Mouse (Mus musculus) intestine, embryonic 16.5 days (tissue): Measurements from ENCODE around the gene Necab3. TPM values are rescaled to one million over a fixed set of nuclear protein-coding genes. Genes with fewer than 3 reads are reported as not detected.
A peak's percentile ranks its signal among the peaks of the same experiment; 100 is the strongest.

ENCODE experiments used
- ATAC-seq: fragments of 200-750 bp; cut with Nextera tagmentation; 2 replicates; pipeline ENCODE4 v1.8.0; 2017; ENCODE audit warnings: moderate TSS enrichment, moderate library complexity
- H3K27ac ChIP-seq: fragments of 300-500 bp; sonication (generic); 2 replicates; pipeline ENCODE4 v1.5.1; 2014; ENCODE audit warnings: mild to moderate bottlenecking, low read length
- H3K27me3 ChIP-seq: fragments of 300-500 bp; sonication (generic); replicated peaks from 2 replicates; pipeline ENCODE4 v1.6.1; 2014; ENCODE audit warnings: low read length, control low read depth, mixed read lengths; ENCODE audit not compliant: control insufficient read depth, insufficient read depth
- H3K36me3 ChIP-seq: fragments of 300-500 bp; sonication (generic); 2 replicates; pipeline ENCODE4 v1.6.1; 2014; ENCODE audit warnings: low read length, control low read depth; ENCODE audit not compliant: control insufficient read depth, insufficient read depth
- H3K4me1 ChIP-seq: fragments of 300-500 bp; sonication (generic); 2 replicates; pipeline ENCODE4 v1.6.1; 2014; ENCODE audit warnings: low read length, control low read depth, mixed read lengths; ENCODE audit not compliant: control insufficient read depth, insufficient read depth
- H3K4me2 ChIP-seq: fragments of 300-500 bp; sonication (generic); 2 replicates; pipeline ENCODE4 v1.6.1; 2014; ENCODE audit warnings: low read depth, low read length, control low read depth
- H3K4me3 ChIP-seq: fragments of 300-500 bp; sonication (generic); 2 replicates; pipeline ENCODE4 v1.5.1; 2014; ENCODE audit warnings: mild to moderate bottlenecking, low read length
- H3K9ac ChIP-seq: fragments of 300-500 bp; sonication (generic); 2 replicates; pipeline ENCODE4 v1.6.1; 2014; ENCODE audit warnings: low read depth, low read length
- H3K9me3 ChIP-seq: fragments of 300-500 bp; sonication (generic); 2 replicates; pipeline ENCODE4 v1.6.1; 2016; ENCODE audit warnings: low read length, control low read depth; ENCODE audit not compliant: control insufficient read depth
- WGBS: fragments of 180-500 bp; shearing (Covaris S2); extraction: QIAGEN DNeasy Blood & Tissue Kit; methylation state at CpG from one replicate; pipeline ENCODE4 v1.1.7; 2014; 5-methylcytosine and 5-hydroxymethylcytosine counted together
- polyA plus RNA-seq: library from polyadenylated mRNA; unstranded; fragments of >200 nt; fragmentation: Nextera tagmentation; extraction: Ambion mirVana; gene quantifications from 2 replicates; pipeline ENCODE4 v1.2.1, GENCODE M21; 2015

The Necab3 gene
- polyA plus RNA-seq: 1.4 and 1.6 TPM in 2 replicates

- 6% methylated on average over 34 of the region's 34 CpGs for WGBS
- H3K9ac ChIP-seq: peak within 1 kb of the TSS; percentile 53
- peak; percentile 55; the same call in 1 of the 2 replicates for ATAC-seq
- peak within 1 kb of the TSS; percentile 54 for H3K4me2 ChIP-seq
- H3K27ac ChIP-seq: no peak within 1 kb of the TSS
- H3K4me1 ChIP-seq: peaks cover 7% of the 10 kb centered on the region; the same call in 1 of the 2 replicates
- peak within 1 kb of the TSS; percentile 34 for H3K4me3 ChIP-seq
- peaks cover 2% of the 10 kb centered on the region; the same call in 1 of the 2 replicates for H3K36me3 ChIP-seq
- H3K27me3 ChIP-seq: no peaks in the 10 kb centered on the region
- no peaks in the 10 kb centered on the region for H3K9me3 ChIP-seq
Observed at GRCm38 (mm10) chr2:154558264-154559039, at the start of gene Necab3. TSS of gene Necab3 (minus strand) at chr2:154558890.

GRCm38 (mm10) chr2:154606965-154607364 is 48.3 kb upstream of the Necab3 start:
- no peak overlapping the region for H3K9ac ChIP-seq
- H3K4me2 ChIP-seq: no peak overlapping the region
- no peaks in the 10 kb centered on the region for H3K9me3 ChIP-seq
- no peak overlapping the region for H3K27ac ChIP-seq
- peaks cover 3% of the 10 kb centered on the region; the same call in 1 of the 2 replicates for H3K4me1 ChIP-seq
- 73% methylated on average over 1 of the region's 1 CpGs for WGBS
- H3K4me3 ChIP-seq: no peak overlapping the region
- H3K27me3 ChIP-seq: no peaks in the 10 kb centered on the region
- no peak for ATAC-seq
- no peaks in the 10 kb centered on the region for H3K36me3 ChIP-seq

- H3K4me3 ChIP-seq: peak overlapping the region; percentile 69
- peak overlapping the region; percentile 56 for H3K9ac ChIP-seq
Observed at GRCm38 (mm10) chr2:154604156-154604555, 45.5 kb upstream of the Necab3 start.

GRCm38 (mm10) chr2:154603638-154604153 is 45.0 kb upstream of the Necab3 start, which contains the start of gene Pxmp4:
TSS of gene Pxmp4 (minus strand) at chr2:154603708.
- under 1% methylated on average over 13 of the region's 13 CpGs for WGBS
- H3K27ac ChIP-seq: peak within 1 kb of the TSS; percentile 70
- H3K4me1 ChIP-seq: peaks cover 3% of the 10 kb centered on the region; the same call in 1 of the 2 replicates
- H3K27me3 ChIP-seq: no peaks in the 10 kb centered on the region
- no peaks in the 10 kb centered on the region for H3K36me3 ChIP-seq
- H3K9me3 ChIP-seq: no peaks in the 10 kb centered on the region
- H3K4me3 ChIP-seq: peak within 1 kb of the TSS; percentile 69
- peak; percentile 100 for ATAC-seq
- peak within 1 kb of the TSS; percentile 86 for H3K9ac ChIP-seq
- peak within 1 kb of the TSS; percentile 76 for H3K4me2 ChIP-seq

More at GRCm38 (mm10) chr2:154604156-154604555, 45.5 kb upstream of the Necab3 start:
- Histone ChIP-seq H3K36me3 (no peaks in the 10 kb centered on the region), H3K27ac (peak overlapping the region; percentile 42; the same call in 1 of the 2 replicates), H3K4me2 (peak overlapping the region; percentile 76), H3K27me3 (no peaks in the 10 kb centered on the region), H3K9me3 (no peaks in the 10 kb centered on the region), H3K4me1 (peaks cover 3% of the 10 kb centered on the region; the same call in 1 of the 2 replicates)
- ATAC-seq: peak; percentile 9
- 35% methylated on average over 7 of the region's 7 CpGs for WGBS

- Histone ChIP-seq H3K4me3 (peak overlapping the region; percentile 69), H3K9me3 (no peaks in the 10 kb centered on the region), H3K27ac (peak overlapping the region; percentile 70), H3K27me3 (no peaks in the 10 kb centered on the region), H3K9ac (peak overlapping the region; percentile 86), H3K4me1 (peaks cover 3% of the 10 kb centered on the region; the same call in 1 of the 2 replicates), H3K4me2 (peak overlapping the region; percentile 71), H3K36me3 (no peaks in the 10 kb centered on the region)
- 12% methylated on average over 22 of the region's 22 CpGs for WGBS
- ATAC-seq: peak; percentile 15
Observed at GRCm38 (mm10) chr2:154603007-154603637, 44.4 kb upstream of the Necab3 start.

- ATAC-seq: no peak
- Histone ChIP-seq H3K36me3 (no peaks in the 10 kb centered on the region), H3K4me3 (no peak overlapping the region), H3K9me3 (no peaks in the 10 kb centered on the region), H3K27me3 (no peaks in the 10 kb centered on the region), H3K9ac (no peak overlapping the region), H3K4me1 (peaks cover 3% of the 10 kb centered on the region; the same call in 1 of the 2 replicates), H3K27ac (no peak overlapping the region), H3K4me2 (no peak overlapping the region)
- WGBS: 66% methylated on average over 3 of the region's 3 CpGs
Observed at GRCm38 (mm10) chr2:154601324-154601723, 42.6 kb upstream of the Necab3 start.

GRCm38 (mm10) chr2:154600586-154600985 is 41.9 kb upstream of the Necab3 start:
- H3K9ac ChIP-seq: no peak overlapping the region
- ATAC-seq: no peak
- WGBS: 68% methylated on average over 6 of the region's 6 CpGs

GRCm38 (mm10) chr2:154597399-154597798 is 38.7 kb upstream of the Necab3 start:
- no peak overlapping the region for H3K4me2 ChIP-seq
- 88% methylated on average over 3 of the region's 3 CpGs for WGBS
- ATAC-seq: no peak

More at GRCm38 (mm10) chr2:154600586-154600985, 41.9 kb upstream of the Necab3 start:
- Histone ChIP-seq H3K9me3 (no peaks in the 10 kb centered on the region), H3K4me2 (no peak overlapping the region), H3K36me3 (no peaks in the 10 kb centered on the region), H3K27ac (no peak overlapping the region), H3K27me3 (no peaks in the 10 kb centered on the region), H3K4me1 (peaks cover 3% of the 10 kb centered on the region; the same call in 1 of the 2 replicates), H3K4me3 (no peak overlapping the region)

GRCm38 (mm10) chr2:154595775-154596174 is 37.1 kb upstream of the Necab3 start:
- Histone ChIP-seq H3K4me1 (no peaks in the 10 kb centered on the region), H3K27me3 (no peaks in the 10 kb centered on the region), H3K9me3 (no peaks in the 10 kb centered on the region), H3K27ac (no peak overlapping the region), H3K4me3 (no peak overlapping the region), H3K36me3 (no peaks in the 10 kb centered on the region), H3K4me2 (no peak overlapping the region), H3K9ac (no peak overlapping the region)
- ATAC-seq: no peak
- 88% methylated on average over 5 of the region's 5 CpGs for WGBS

More at GRCm38 (mm10) chr2:154597399-154597798, 38.7 kb upstream of the Necab3 start:
- no peaks in the 10 kb centered on the region for H3K36me3 ChIP-seq
- H3K27me3 ChIP-seq: no peaks in the 10 kb centered on the region
- no peaks in the 10 kb centered on the region for H3K9me3 ChIP-seq
- no peak overlapping the region for H3K9ac ChIP-seq
- H3K27ac ChIP-seq: no peak overlapping the region
- no peaks in the 10 kb centered on the region for H3K4me1 ChIP-seq
- H3K4me3 ChIP-seq: no peak overlapping the region
